Mouse (Mus musculus): ENCODE measurements around the gene Gm4301.
"Not testable (repeated sequence)": the region's sequence is repeated elsewhere in the genome, so short reads cannot be mapped to it uniquely, and the experiment has no call there.

Gm4301 gene

GRCm38 (mm10) chr10:100335376-100335775 lies at the start of gene Gm4301:
TSS of gene Gm4301 (plus strand) at chr10:100335676.
- DNase-seq: not testable (repeated sequence)

- DNase-seq: no peak
These were observed 39.4 kb upstream of the Gm4301 start for GRCm38 (mm10) chr10:100296105-100296504.

GRCm38 (mm10) chr10:100300106-100300505 lies 35.4 kb upstream of the Gm4301 start:
- not testable (repeated sequence) for DNase-seq

GRCm38 (mm10) chr10:100340536-100340935 lies 5.1 kb downstream of the Gm4301 start, which contains the start of gene Gm4302:
TSS of gene Gm4302 (plus strand) at chr10:100340836.
- not testable (repeated sequence) for DNase-seq

GRCm38 (mm10) chr10:100345672-100346071 lies 10.2 kb downstream of the Gm4301 start, which contains the start of gene Gm4303:
TSS of gene Gm4303 (plus strand) at chr10:100345972.
- DNase-seq: not testable (repeated sequence)

- DNase-seq: not testable (repeated sequence)
These were observed 15.3 kb downstream of the Gm4301 start, which contains the start of gene Gm4305 for GRCm38 (mm10) chr10:100350793-100351192. TSS of gene Gm4305 (plus strand) at chr10:100351093.

- peak in 1 of 2 experiments; percentile 1 for DNase-seq
These were observed 21.4 kb downstream of the Gm4301 start for GRCm38 (mm10) chr10:100356841-100357240.

GRCm38 (mm10) chr10:100361038-100361437 lies 25.6 kb downstream of the Gm4301 start, which contains the start of gene Gm4307:
TSS of gene Gm4307 (plus strand) at chr10:100361338.
- not testable (repeated sequence) for DNase-seq

- DNase-seq: not testable (repeated sequence)
These were observed 47.0 kb downstream of the Gm4301 start, which contains the start of gene Gm4312 for GRCm38 (mm10) chr10:100382460-100382859. TSS of gene Gm4312 (minus strand) at chr10:100382560.

All from cerebellum, postnatal 14 days (tissue).